Mouse (Mus musculus): ENCODE measurements around the gene Bysl. TPM values are rescaled to one million over a fixed set of nuclear protein-coding genes. Genes with fewer than 3 reads are reported as not detected.
"Not testable (repeated sequence)": the region's sequence is repeated elsewhere in the genome, so short reads cannot be mapped to it uniquely, and the experiment has no call there.

Bysl gene
- total RNA-seq, 2 experiments from 2014 or later, result 23.0 to 24.2 TPM

GRCm38 (mm10) chr17:47622912-47623554, 11.7 kb upstream of the Bysl start:
- no peak for DNase-seq (ENCODE audit: low spot score in 2 of 2)

GRCm38 (mm10) chr17:47618556-47619311, 7.4 kb upstream of the Bysl start:
- DNase-seq (ENCODE audit: low spot score in 2 of 2), result no peak

DNA sequence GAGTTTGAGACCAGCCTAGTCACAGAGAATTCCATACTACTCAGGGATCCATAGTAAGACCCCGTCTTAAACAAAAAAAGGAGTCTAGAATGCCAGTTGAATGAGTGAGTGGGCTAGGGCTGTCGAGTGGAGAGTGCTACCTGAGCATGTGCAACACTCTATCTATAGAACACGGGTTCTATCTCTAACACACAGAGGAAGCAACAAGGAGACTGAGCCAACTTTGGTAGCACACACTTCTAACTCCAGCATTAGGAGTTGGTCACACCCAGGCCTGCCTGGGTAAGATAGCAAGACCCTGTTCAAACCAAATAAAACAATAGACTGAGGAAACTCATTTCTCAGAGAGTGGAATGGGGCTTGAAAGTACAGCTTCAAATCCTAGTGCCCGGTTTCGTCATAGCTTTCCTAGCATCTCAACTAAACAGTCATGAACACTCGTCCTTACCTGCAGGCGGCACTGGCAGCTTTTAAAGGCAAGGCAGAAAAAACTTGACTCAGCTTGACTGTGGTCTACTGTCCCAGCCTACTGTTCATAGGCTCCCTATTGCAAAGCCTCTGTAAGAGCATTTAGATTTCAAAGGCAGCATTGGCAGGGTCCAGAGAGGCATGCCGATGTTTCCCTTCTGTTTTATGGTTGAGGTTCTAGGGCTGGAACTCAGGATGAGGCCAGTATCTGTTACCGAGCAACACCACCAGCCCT, 6.5 kb upstream of the Bysl start:
- DNase-seq (ENCODE audit: low spot score in 2 of 2), result no peak

- no peak for DNase-seq (ENCODE audit: low spot score in 2 of 2)
Observed at GRCm38 (mm10) chr17:47616652-47617051, 5.4 kb upstream of the Bysl start.

GRCm38 (mm10) chr17:47616119-47616518, 4.8 kb upstream of the Bysl start:
- DNase-seq (ENCODE audit: low spot score in 2 of 2), result no peak

DNA sequence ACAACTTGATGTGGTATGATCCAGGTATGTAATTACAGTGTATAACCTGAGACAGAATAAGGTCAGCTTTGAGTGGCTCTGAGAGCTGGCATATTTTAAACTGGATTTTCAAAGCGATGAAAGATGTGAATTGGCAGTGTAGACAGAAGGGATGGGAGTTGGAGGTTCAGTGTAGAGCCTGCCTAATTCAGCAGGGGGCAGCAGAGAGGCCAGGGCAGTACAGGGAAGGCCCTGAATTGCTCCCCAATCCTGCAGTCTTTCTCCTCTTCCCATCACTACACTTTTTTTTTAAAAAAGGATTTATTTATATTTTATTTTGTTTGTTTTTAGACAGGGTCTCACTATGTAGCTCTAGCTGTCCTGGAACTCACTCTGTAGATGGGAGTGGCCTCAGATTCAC, 2.7 kb upstream of the Bysl start:
- peak in 1 of 2 experiments; percentile 44 for DNase-seq (ENCODE audit: low spot score in 2 of 2)

DNA sequence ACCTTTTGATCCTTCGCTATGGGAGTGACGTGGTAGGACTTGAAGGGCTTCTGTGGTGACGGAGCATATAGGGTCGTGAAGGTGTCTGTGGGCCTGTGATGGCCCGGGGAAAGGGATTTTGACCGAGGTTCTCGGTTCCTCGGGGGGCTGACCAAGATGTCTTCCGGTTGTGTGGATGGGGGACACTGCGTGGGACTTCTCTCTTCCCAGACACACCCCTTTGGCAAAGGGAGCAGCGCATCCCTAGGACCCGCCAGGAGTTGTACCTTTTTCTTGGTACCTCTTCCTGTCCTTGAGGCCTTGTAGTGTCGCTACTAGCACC, 330 bp upstream of the Bysl start:
- DNase-seq (ENCODE audit: low spot score in 2 of 2), result no peak

DNA sequence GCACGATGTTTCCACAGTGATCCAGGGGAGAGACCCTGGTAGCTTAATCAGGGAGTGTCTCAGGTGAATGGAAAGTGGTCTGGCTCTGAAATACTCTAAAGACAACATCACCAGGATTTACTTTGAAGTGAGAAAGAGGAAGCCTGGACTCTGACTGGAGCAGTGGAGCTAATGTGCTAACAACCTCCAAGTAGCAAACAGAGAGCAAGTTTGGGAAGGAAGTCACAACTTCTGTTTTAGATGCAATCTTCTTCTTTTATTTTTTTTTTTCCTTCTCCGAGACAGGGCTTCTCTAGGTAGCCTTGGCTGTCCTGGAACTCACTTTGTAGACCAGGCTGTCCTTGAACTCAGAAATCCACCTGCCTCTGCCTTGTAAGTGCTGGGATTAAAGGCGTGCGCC, 2.1 kb downstream of the Bysl start:
- DNase-seq (ENCODE audit: low spot score in 2 of 2), result no peak

DNA sequence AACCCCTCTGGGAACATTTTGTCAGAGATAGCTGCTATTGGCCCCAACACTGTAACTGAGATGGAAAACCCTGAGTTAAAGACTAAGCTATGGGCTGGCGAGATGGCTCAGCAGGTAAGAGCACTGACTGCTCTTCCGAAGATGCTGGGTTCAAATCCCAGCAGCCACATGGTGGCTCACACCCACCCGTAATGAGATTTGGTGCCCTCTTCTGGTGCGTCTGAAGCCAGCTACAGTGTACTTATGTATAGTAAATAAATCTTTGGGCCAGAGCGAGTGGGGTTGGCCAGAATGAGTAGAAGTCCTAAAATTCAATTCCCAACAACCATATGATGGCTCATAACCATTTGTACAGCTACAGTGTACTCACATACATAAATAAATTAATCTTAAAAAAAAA, 5.1 kb downstream of the Bysl start:
- DNase-seq (ENCODE audit: low spot score in 2 of 2), result no peak

DNA sequence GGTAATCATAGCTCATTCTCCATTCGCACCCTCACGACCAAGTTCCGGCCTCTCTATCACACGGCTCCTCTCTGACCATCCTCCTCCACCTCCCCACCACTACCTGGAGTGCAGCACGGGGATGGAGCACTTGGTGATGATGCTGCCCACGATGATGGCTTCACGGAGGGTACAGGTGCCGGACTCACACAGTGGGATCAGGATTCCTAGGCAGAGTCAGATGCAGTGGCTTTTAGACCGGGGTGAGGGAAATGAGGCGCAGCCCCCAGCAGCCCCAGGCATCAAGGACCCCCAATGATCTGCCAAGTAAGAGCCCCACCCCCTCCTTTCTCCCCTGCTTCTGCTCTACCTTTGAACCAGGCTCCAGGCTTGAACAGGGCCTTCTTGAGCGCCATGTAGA, 9.0 kb downstream of the Bysl start:
- DNase-seq (ENCODE audit: low spot score in 2 of 2), result no peak

DNA sequence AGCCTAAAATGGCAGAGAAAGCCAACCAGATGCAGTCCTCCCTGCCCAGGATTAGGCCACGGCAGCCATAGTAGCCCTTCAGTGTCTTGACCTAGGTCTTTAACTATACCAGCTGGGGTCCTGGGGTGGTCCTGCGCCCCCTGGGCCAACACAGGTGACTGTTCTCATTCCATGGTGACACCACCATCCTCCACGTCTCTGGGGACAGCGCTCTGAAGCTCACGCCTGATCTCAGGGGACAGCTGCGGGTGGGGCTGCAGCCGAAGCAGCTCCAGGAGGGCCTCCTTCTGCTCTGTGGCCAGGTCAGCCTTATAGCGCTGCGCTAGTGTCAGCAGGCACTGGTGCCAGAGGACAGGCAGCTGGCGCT, 9.9 kb downstream of the Bysl start:
- no peak for DNase-seq (ENCODE audit: low spot score in 2 of 2)

- DNase-seq (ENCODE audit: low spot score in 2 of 2), result no peak
Observed at GRCm38 (mm10) chr17:47600601-47601388, 10.5 kb downstream of the Bysl start.

DNA sequence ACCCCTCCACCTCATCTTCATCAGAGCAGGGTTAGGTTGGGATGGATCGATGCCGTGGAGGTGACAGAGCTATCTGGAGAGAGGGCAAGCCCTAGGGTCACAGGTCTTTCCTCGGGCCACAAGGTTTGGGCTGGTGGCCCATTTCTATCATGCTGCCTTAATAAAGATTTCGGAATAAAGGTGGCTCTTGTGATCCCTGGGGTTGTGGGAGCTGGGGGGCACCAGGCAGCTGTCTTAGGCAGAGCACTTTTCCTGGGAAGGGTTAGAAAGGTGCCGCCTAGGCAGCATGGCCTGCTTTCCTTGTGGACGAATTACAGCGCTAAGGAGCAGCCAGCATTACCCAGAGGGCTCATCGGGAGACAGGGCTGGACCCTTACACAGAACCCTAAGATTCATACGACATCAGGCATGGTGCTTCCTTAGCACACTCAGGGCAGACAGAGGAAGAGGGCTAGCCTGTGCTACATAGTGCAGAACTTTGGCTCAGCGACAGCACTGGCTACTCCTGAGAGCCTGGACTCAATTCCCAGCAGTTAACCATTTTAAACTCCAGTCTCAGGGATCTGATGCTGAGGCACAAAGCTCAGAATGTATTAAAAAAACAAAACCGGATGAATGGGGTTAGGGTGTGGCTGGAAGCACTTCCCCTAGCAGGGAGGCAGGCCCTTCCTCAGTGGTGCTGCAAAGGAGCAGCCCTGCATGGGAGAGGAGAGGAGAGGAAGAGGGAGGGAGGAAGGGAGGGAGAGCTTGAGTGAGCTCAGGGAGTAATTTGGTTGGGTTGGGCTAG, 11.6 kb downstream of the Bysl start:
- DNase-seq (ENCODE audit: low spot score in 2 of 2), result no peak

DNA sequence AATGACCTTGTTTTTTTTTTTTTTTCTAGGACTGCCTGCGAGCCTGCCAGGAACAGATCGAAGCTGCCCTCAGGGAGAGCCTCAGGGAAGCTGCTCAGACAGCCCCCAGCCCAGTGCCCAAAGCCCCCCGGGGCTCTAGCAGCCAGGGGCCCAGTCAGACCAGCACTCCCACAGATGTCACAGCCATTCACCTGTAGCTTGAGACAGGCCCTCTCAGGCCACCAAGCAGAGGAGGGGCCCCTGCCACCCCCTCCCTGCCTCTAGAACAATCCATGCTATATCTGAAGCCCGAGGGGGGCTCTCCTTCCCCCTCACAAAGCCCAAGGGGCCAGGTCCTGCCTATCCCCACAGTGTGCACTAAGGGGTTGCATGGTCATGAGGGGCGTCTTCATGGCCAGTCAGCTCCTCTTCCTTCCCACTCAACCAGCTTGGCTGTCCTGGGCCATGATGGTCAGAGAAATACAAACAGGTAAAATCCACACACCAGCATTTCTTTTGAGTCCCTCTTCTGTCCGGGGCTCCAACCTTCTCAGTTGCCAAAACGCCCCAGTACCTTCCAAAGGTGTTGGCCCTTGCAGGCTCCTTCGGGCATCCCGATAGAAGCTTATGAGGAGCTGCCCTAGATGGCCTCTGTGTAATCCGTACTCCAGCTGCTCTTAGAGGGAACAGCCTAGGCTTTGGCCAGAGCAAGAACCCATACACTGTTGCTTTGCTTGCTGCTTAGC, 12.6 kb downstream of the Bysl start:
- not testable (repeated sequence) for DNase-seq (ENCODE audit: low spot score in 2 of 2)

- DNase-seq (ENCODE audit: low spot score in 2 of 2), result peak in 1 of 2 experiments; percentile 42
Observed at GRCm38 (mm10) chr17:47597838-47598579, 13.3 kb downstream of the Bysl start.

DNA sequence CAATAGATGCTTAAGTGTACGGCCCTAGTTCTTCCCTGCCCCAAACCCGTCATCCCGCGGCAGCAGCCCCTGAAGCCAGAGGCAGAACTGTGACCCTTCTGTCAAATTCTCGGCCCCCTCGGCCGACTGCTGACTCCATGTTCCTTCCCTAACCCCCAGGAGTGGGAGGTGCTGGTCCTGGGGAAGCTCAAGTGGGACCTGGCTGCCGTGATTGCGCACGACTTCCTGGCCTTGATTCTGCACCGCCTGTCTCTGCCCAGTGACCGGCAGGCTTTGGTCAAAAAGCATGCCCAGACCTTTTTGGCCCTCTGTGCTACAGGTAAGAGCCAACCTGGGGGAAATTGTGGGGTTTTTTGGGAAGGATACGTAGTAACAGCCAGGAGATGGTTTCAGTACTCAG, 14.0 kb downstream of the Bysl start:
- DNase-seq (ENCODE audit: low spot score in 2 of 2), result peak in 1 of 2 experiments; percentile 29

- no peak for DNase-seq (ENCODE audit: low spot score in 2 of 2)
Observed at GRCm38 (mm10) chr17:47596839-47597164, 14.5 kb downstream of the Bysl start.

- DNase-seq (ENCODE audit: low spot score in 2 of 2), result no peak
Observed at GRCm38 (mm10) chr17:47596162-47596838, 15.0 kb downstream of the Bysl start.
